Comparison of ENCODE assay signal across 9 mouse cellular contexts in the genomic region with DNA sequence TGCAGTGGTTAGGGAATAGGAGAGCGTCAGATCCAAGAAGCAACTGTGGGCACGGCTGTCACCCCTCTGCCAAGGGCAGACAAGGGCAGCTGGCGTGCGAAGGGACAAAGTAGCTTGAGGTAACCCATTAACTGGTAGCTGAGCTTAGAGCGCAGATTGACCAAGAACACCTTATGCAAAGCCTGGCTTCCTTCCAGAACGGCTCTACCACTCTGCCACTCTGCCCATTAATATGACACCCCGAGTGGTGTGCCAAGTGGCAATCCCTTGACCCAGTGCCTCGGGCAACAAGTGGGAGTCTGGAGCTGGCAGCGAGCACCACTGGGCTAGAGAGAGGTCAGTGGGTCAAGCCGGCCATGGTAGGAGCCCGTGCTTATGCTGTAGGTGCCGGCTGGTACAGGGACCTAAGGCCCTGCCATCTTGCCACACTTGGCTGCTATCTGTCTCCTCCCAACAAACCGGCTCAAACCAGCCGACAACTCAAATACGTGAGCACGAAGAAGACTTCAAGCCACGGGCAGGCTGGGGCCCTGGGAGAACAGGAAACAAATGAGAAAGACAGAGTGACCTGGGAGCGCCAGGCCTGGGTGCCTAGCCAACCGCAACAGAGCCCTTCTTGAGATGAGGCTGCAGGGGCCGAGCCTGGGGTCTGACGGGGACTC.
DNase-seq lines count a peak whose midpoint lies in the region; ATAC-seq and TF ChIP-seq lines count a peak whose summit lies in the region.
"Had no signal": no experiment of that assay in that cellular context is flagged by ENCODE, and none has a peak within 500 bp of the region (broad histone marks: within the 10 kb centered on the region; RNA-seq: fewer than 3 reads in every experiment).

No protein-coding gene starts in this region.

- no peak for ATAC-seq in forebrain, embryonic 11.5 days (replicated peaks; ENCODE audit: low FRiP score)
- peak; percentile 50; the same call in 1 of the 2 replicates for ATAC-seq in intestine, embryonic 16.5 days
- peak; percentile 22; the same call in 1 of the 2 replicates for ATAC-seq in stomach, embryonic 16.5 days (ENCODE audit: insufficient read depth, low FRiP score)

- no peaks in the 10 kb centered on the region for H3K27me3 ChIP-seq in forebrain, embryonic 11.5 days (ENCODE audit: control insufficient read depth, insufficient read depth, low read length)
- no peaks in the 10 kb centered on the region for H3K27me3 ChIP-seq in intestine, embryonic 16.5 days (replicated peaks; ENCODE audit: control insufficient read depth, insufficient read depth, low read length)
- no peaks in the 10 kb centered on the region for H3K27me3 ChIP-seq in stomach, embryonic 16.5 days (ENCODE audit: control insufficient read depth, insufficient read depth, low read length)

- H3K4me1 ChIP-seq in forebrain, embryonic 11.5 days (replicated peaks; ENCODE audit: control insufficient read depth, insufficient read depth, low read length): peaks cover 17% of the 10 kb centered on the region
- peaks cover 23% of the 10 kb centered on the region for H3K4me1 ChIP-seq in intestine, embryonic 16.5 days (ENCODE audit: control insufficient read depth, insufficient read depth, low read length)
- H3K4me1 ChIP-seq in lung, adult 2 months (ENCODE audit: control insufficient read depth, insufficient read depth, low read length): peaks cover 26% of the 10 kb centered on the region
- H3K4me1 ChIP-seq in stomach, embryonic 16.5 days (ENCODE audit: control insufficient read depth, insufficient read depth, low read length): peaks cover 34% of the 10 kb centered on the region

- TF ChIP-seq POLR2A in lung, adult 2 months (IDR thresholded peaks at IDR 0.05; ENCODE audit: borderline replicate concordance, extremely low read depth, low read depth, low read length): no peak

- peak overlapping the region; percentile 76 for H3K27ac ChIP-seq in forebrain, embryonic 11.5 days (ENCODE audit: low read depth, low read length)
- peak overlapping the region; percentile 64 for H3K27ac ChIP-seq in intestine, embryonic 16.5 days (ENCODE audit: low read length)
- H3K27ac ChIP-seq in stomach, embryonic 16.5 days (ENCODE audit: low read length): peak overlapping the region; percentile 78

- H3K4me3 ChIP-seq in forebrain, embryonic 11.5 days (ENCODE audit: low read depth, low read length): no peak overlapping the region
- no peak overlapping the region for H3K4me3 ChIP-seq in intestine, embryonic 16.5 days (ENCODE audit: low read length)
- no peak overlapping the region for H3K4me3 ChIP-seq in lung, adult 2 months (replicated peaks; ENCODE audit: extremely low read depth, low read depth, low read length)
- H3K4me3 ChIP-seq in stomach, embryonic 16.5 days (replicated peaks; ENCODE audit: low read length): no peak overlapping the region
- H3K4me3 ChIP-seq: myocyte had no signal

- TF ChIP-seq CTCF in lung, adult 2 months (IDR thresholded peaks at IDR 0.05; ENCODE audit: insufficient read depth, low read length): no peak

- peak overlapping the region; percentile 48; the same call in 1 of the 2 replicates for H3K9ac ChIP-seq in forebrain, embryonic 11.5 days (ENCODE audit: low read length)
- H3K9ac ChIP-seq in intestine, embryonic 16.5 days (ENCODE audit: low read depth, low read length): peak overlapping the region; percentile 7; the same call in 1 of the 2 replicates
- H3K9ac ChIP-seq in stomach, embryonic 16.5 days (ENCODE audit: low read length): peak overlapping the region; percentile 16

- DNase-seq in cerebellum, postnatal 14 days: peak; percentile 55 to 69
- no peak for DNase-seq in cerebellum, postnatal 36 days
- no peak for DNase-seq in forebrain, embryonic 11.5 days (ENCODE audit: low spot score)
- DNase-seq in lung, adult 2 months: peak; percentile 64
- DNase-seq in MN1 (ENCODE audit: low spot score): no peak
- no peak for DNase-seq in cerebellum, adult 11-12 months

- 68% methylated on average over 21 of the region's 21 CpGs for WGBS in forebrain, embryonic 11.5 days
- WGBS in intestine, embryonic 16.5 days: 49% methylated on average over 21 of the region's 21 CpGs
- 38% methylated on average over 21 of the region's 21 CpGs for WGBS in lung, adult 2 months
- 52% methylated on average over 21 of the region's 21 CpGs for WGBS in stomach, embryonic 16.5 days

- H3K36me3 ChIP-seq in forebrain, embryonic 11.5 days (ENCODE audit: control insufficient read depth, insufficient read depth, low read length): no peaks in the 10 kb centered on the region
- no peaks in the 10 kb centered on the region for H3K36me3 ChIP-seq in intestine, embryonic 16.5 days (ENCODE audit: control insufficient read depth, insufficient read depth, low read length)
- peaks cover 2% of the 10 kb centered on the region; the same call in 1 of the 2 replicates for H3K36me3 ChIP-seq in stomach, embryonic 16.5 days (ENCODE audit: control insufficient read depth, insufficient read depth, low read length)

- no peaks in the 10 kb centered on the region for H3K9me3 ChIP-seq in forebrain, embryonic 11.5 days (ENCODE audit: control insufficient read depth, low read length)
- no peaks in the 10 kb centered on the region for H3K9me3 ChIP-seq in intestine, embryonic 16.5 days (ENCODE audit: control insufficient read depth, low read length)
- H3K9me3 ChIP-seq in stomach, embryonic 16.5 days (replicated peaks; ENCODE audit: control insufficient read depth, low read length): no peaks in the 10 kb centered on the region

- peak overlapping the region; percentile 37; the same call in 1 of the 2 replicates for H3K4me2 ChIP-seq in forebrain, embryonic 11.5 days (ENCODE audit: low read depth, low read length, severe bottlenecking)
- no peak overlapping the region for H3K4me2 ChIP-seq in intestine, embryonic 16.5 days (ENCODE audit: low read depth, low read length)
- no peak overlapping the region for H3K4me2 ChIP-seq in stomach, embryonic 16.5 days (ENCODE audit: low read depth, low read length)

Comparison
In these comparisons a context has a peak if more than half of its experiments do, and no peak if none do; other contexts are left out.
1. DNase-seq: peak in cerebellum, postnatal 14 days (2 of 2) and lung, adult 2 months (single experiment); none in cerebellum, postnatal 36 days (0 of 2), forebrain, embryonic 11.5 days (single experiment), MN1 (single experiment) and cerebellum, adult 11-12 months (single experiment).
2. Peak in every context shown above with its lines, with median percentiles within 50 percentile points of each other: H3K27ac ChIP-seq and H3K9ac ChIP-seq.